ENCODE assay signal across 26 mouse cellular contexts in genomic region chr16:75333750-75334149, GRCm38 (mm10).
DNase-seq lines count a peak whose midpoint lies in the region; ATAC-seq and TF ChIP-seq lines count a peak whose summit lies in the region.
"Had no signal": no experiment of that assay in that cellular context is flagged by ENCODE, and none has a peak within 500 bp of the region (broad histone marks: within the 10 kb centered on the region; RNA-seq: fewer than 3 reads in every experiment).

No protein-coding gene starts in this region.

- H3K4me3 ChIP-seq in G1E (ENCODE audit: low read depth, low read length): no peak overlapping the region
- peak overlapping the region; percentile 28 for H3K4me3 ChIP-seq in bone marrow macrophage, adult 2 months (ENCODE audit: insufficient read depth, low read length)
- H3K4me3 ChIP-seq: embryonic facial prominence, embryonic 13.5 days; embryonic facial prominence, embryonic 15.5 days; forebrain, embryonic 13.5 days; forebrain, embryonic 15.5 days had no signal

- no peak for TF ChIP-seq POLR2A in bone marrow macrophage, adult 2 months (IDR thresholded peaks at IDR 0.05; ENCODE audit: borderline replicate concordance, low read depth, low read length)

- H3K36me3 ChIP-seq in G1E (replicated peaks): no peaks in the 10 kb centered on the region
- H3K36me3 ChIP-seq: embryonic facial prominence, embryonic 13.5 days; embryonic facial prominence, embryonic 15.5 days; forebrain, embryonic 15.5 days had no signal

- H3K4me1 ChIP-seq in G1E (ENCODE audit: insufficient read depth, low read depth, low read length): peaks cover 12% of the 10 kb centered on the region
- no peaks in the 10 kb centered on the region for H3K4me1 ChIP-seq in bone marrow macrophage, adult 2 months (ENCODE audit: control insufficient read depth, insufficient read depth, low read length)
- H3K4me1 ChIP-seq: embryonic facial prominence, embryonic 13.5 days; embryonic facial prominence, embryonic 15.5 days; forebrain, embryonic 13.5 days; forebrain, embryonic 15.5 days had no signal

- no peak for DNase-seq in G1E (ENCODE audit: low spot score)
- no peak for DNase-seq in left cerebral cortex, postnatal 36 days (ENCODE audit: low spot score in 2 of 2)
- no peak for DNase-seq in frontal cortex, adult 2 months (ENCODE audit: extremely low spot score in 1 of 2, low spot score in 1 of 2)
- DNase-seq: adrenal gland, adult 8-10 months; adrenal gland, postnatal 14 days; adrenal gland, postnatal 36 days; B cell, adult 2 months; cerebellum, adult 11 months; cerebellum, adult 18-20 months; cerebellum, adult 8-10 months; cerebellum, adult 9-11 months; cerebellum, postnatal 14 days; cerebellum, postnatal 36 days; embryo, embryonic 11 days; forebrain, postnatal 0 days had no signal

- TF ChIP-seq CTCF in G1E (IDR thresholded peaks at IDR 0.05; ENCODE audit: low read depth, low read length): no peak
- TF ChIP-seq CTCF in bone marrow macrophage, adult 2 months (IDR thresholded peaks at IDR 0.05; ENCODE audit: low read depth, low read length): no peak

- H3K9me3 ChIP-seq in G1E (replicated peaks): no peaks in the 10 kb centered on the region
- H3K9me3 ChIP-seq: embryonic facial prominence, embryonic 13.5 days; embryonic facial prominence, embryonic 15.5 days; forebrain, embryonic 13.5 days; forebrain, embryonic 15.5 days had no signal

- peak; percentile 52; the same call in 1 of the 2 replicates for ATAC-seq in G1E (ENCODE audit: extremely low read depth, insufficient number of reproducible peaks, low FRiP score, poor library complexity, severe bottlenecking)
- ATAC-seq in megakaryocyte-erythroid progenitor cell, adult 5-6 weeks (replicated peaks; ENCODE audit: low FRiP score, low TSS enrichment, poor library complexity, severe bottlenecking): peak; percentile 79; the same call in 1 of the 2 replicates
- ATAC-seq in inflammation-experienced regulatory T-cells, adult 6 months: no peak
- ATAC-seq: activated CD4-positive, CD25-positive, alpha-beta regulatory T cell, adult 4 months; CD4-positive, CD25-positive, alpha-beta regulatory T cell, adult 4 months; forebrain, embryonic 13.5 days; forebrain, embryonic 15.5 days; forebrain, postnatal 0 days; Patski had no signal

- no peaks in the 10 kb centered on the region for H3K27me3 ChIP-seq in G1E (ENCODE audit: insufficient read depth, low read length)
- H3K27me3 ChIP-seq: CH12.LX; embryonic facial prominence, embryonic 13.5 days; embryonic facial prominence, embryonic 15.5 days; forebrain, embryonic 13.5 days; forebrain, embryonic 15.5 days; Patski had no signal

- H3K27ac ChIP-seq in bone marrow macrophage, adult 2 months (ENCODE audit: insufficient read depth, low read depth, low read length): no peak overlapping the region
- H3K27ac ChIP-seq: embryonic facial prominence, embryonic 13.5 days; embryonic facial prominence, embryonic 15.5 days; forebrain, embryonic 13.5 days; forebrain, embryonic 15.5 days had no signal

- intact Hi-C loops in left cerebral cortex, postnatal 36 days (cut with DNase I): no loop called here
